Mouse (Mus musculus): ENCODE data around the gene Anapc16.

GRCm38 (mm10) chr10:60035744-60036143, 32.8 kb upstream of the Anapc16 start:
- TF ChIP-seq POLR2A (IDR thresholded peaks at IDR 0.05; ENCODE audit: low read depth, low read length) (no peak), CTCF (conservative IDR thresholded peaks at IDR 0.05; ENCODE audit: insufficient read depth, insufficient read length, low read depth, low read length) (no peak)
